Comparison of ENCODE assay signal across 7 mouse cellular contexts in genomic region chr16:77536746-77537145, GRCm38 (mm10).
DNase-seq lines count a peak whose midpoint lies in the region.

No protein-coding gene starts in this region.

- peak; percentile 59 to 60 for DNase-seq in cerebellum, postnatal 10 days
- peak; percentile 3 for DNase-seq in embryo, embryonic 9.5 days (ENCODE audit: extremely low spot score)
- peak; percentile 38 to 49 for DNase-seq in layer of hippocampus, adult 8-10 months (ENCODE audit: low spot score in 2 of 2)
- DNase-seq in neural tube, embryonic 10.5 days (ENCODE audit: extremely low spot score, low spot score): peak; percentile 18
- no peak for DNase-seq in B cell, adult 2 months
- DNase-seq in heart, postnatal 36 days: no peak
- no peak for DNase-seq in spleen, postnatal 10 days (ENCODE audit: low spot score in 2 of 2)

- intact Hi-C loops in heart, postnatal 36 days (cut with DNase I): no loop called here

Comparison
In these comparisons a context has a peak if more than half of its experiments do, and no peak if none do; other contexts are left out.
1. DNase-seq: peak in cerebellum, postnatal 10 days (2 of 2), embryo, embryonic 9.5 days (single experiment), layer of hippocampus, adult 8-10 months (2 of 2) and neural tube, embryonic 10.5 days (single experiment); none in B cell, adult 2 months (0 of 2), heart, postnatal 36 days (0 of 2) and spleen, postnatal 10 days (0 of 2).